Mouse (Mus musculus) forebrain, embryonic 13.5 days (tissue): ENCODE results near the gene L3mbtl1. TPM values are rescaled to one million over a fixed set of nuclear protein-coding genes. Genes with fewer than 3 reads are reported as not detected.

Experiments used
- ATAC-seq: fragments of 200-750 bp; cut with Nextera tagmentation; 2 replicates; pipeline ENCODE4 v1.8.0; 2017
- H3K27ac ChIP-seq: fragments of 300-500 bp; sonication (generic); 2 replicates; pipeline ENCODE4 v1.5.1; 2015; ENCODE audit warnings: inconsistent platforms, mild to moderate bottlenecking, moderate library complexity
- H3K27me3 ChIP-seq: fragments of 300-500 bp; sonication (generic); 2 replicates; pipeline ENCODE4 v1.6.1; 2015; ENCODE audit warnings: mild to moderate bottlenecking, inconsistent platforms
- H3K36me3 ChIP-seq: fragments of 300-500 bp; sonication (generic); 2 replicates; pipeline ENCODE4 v1.6.1; 2015; ENCODE audit warnings: mild to moderate bottlenecking, inconsistent platforms; ENCODE audit not compliant: poor library complexity, severe bottlenecking
- H3K4me1 ChIP-seq: fragments of 300-500 bp; sonication (generic); 2 replicates; pipeline ENCODE4 v1.6.1; 2015; ENCODE audit warnings: inconsistent platforms
- H3K4me2 ChIP-seq: fragments of 300-500 bp; sonication (generic); 2 replicates; pipeline ENCODE4 v1.6.1; 2015; ENCODE audit warnings: inconsistent platforms, mild to moderate bottlenecking, moderate library complexity
- H3K4me3 ChIP-seq: fragments of 300-500 bp; sonication (generic); 2 replicates; pipeline ENCODE4 v1.5.1; 2015; ENCODE audit warnings: mild to moderate bottlenecking, inconsistent platforms
- H3K9ac ChIP-seq: fragments of 300-500 bp; sonication (generic); 2 replicates; pipeline ENCODE4 v1.6.1; 2015; ENCODE audit warnings: mild to moderate bottlenecking, inconsistent platforms
- H3K9me3 ChIP-seq: fragments of 300-500 bp; sonication (generic); replicated peaks from 2 replicates; pipeline ENCODE4 v1.6.1; 2016; ENCODE audit warnings: inconsistent platforms
- WGBS: fragments of 180-500 bp; shearing (Covaris S2); methylation state at CpG from one replicate; pipeline ENCODE4 v1.1.7; 2015; 5-methylcytosine and 5-hydroxymethylcytosine counted together
- polyA plus RNA-seq: library from polyadenylated mRNA; unstranded; fragments of >200 nt; fragmentation: Nextera tagmentation; extraction: Ambion mirVana; gene quantifications from 2 replicates; pipeline ENCODE4 v1.2.1, GENCODE M21; 2015

L3mbtl1 gene
- polyA plus RNA-seq, 1 experiment from 2014 or later: 0.25 TPM

- Histone ChIP-seq H3K36me3 (peaks cover under 1% of the 10 kb centered on the region; the same call in 1 of the 2 replicates), H3K27me3 (no peaks in the 10 kb centered on the region), H3K4me3 (no peak overlapping the region), H3K4me1 (peaks cover 10% of the 10 kb centered on the region), H3K4me2 (no peak overlapping the region), H3K9ac (no peak overlapping the region), H3K9me3 (no peaks in the 10 kb centered on the region), H3K27ac (no peak overlapping the region)
- WGBS: 68% methylated on average over 3 of the region's 3 CpGs
- ATAC-seq: no peak
Observed at GRCm38 (mm10) chr2:162927918-162928585, 15.2 kb upstream of the L3mbtl1 start.

- no peaks in the 10 kb centered on the region for H3K9me3 ChIP-seq
- no peak overlapping the region for H3K4me3 ChIP-seq
- ATAC-seq: no peak
- H3K27ac ChIP-seq: no peak overlapping the region
- H3K27me3 ChIP-seq: no peaks in the 10 kb centered on the region
- peaks cover 17% of the 10 kb centered on the region for H3K36me3 ChIP-seq
- no peak overlapping the region for H3K4me2 ChIP-seq
- H3K9ac ChIP-seq: no peak overlapping the region
- 81% methylated on average over 3 of the region's 3 CpGs for WGBS
- H3K4me1 ChIP-seq: peaks cover 16% of the 10 kb centered on the region
Observed at GRCm38 (mm10) chr2:162929704-162930103, 13.6 kb upstream of the L3mbtl1 start.

GRCm38 (mm10) chr2:162930516-162931122 is 12.7 kb upstream of the L3mbtl1 start:
- Histone ChIP-seq H3K36me3 (peaks cover 27% of the 10 kb centered on the region), H3K4me3 (peak overlapping the region; percentile 86), H3K27ac (peak overlapping the region; percentile 97), H3K27me3 (no peaks in the 10 kb centered on the region), H3K4me1 (peaks cover 16% of the 10 kb centered on the region), H3K9ac (peak overlapping the region; percentile 100), H3K4me2 (peak overlapping the region; percentile 79), H3K9me3 (no peaks in the 10 kb centered on the region)
- peak; percentile 4; the same call in 1 of the 2 replicates for ATAC-seq
- under 1% methylated on average over 18 of the region's 18 CpGs for WGBS

DNA sequence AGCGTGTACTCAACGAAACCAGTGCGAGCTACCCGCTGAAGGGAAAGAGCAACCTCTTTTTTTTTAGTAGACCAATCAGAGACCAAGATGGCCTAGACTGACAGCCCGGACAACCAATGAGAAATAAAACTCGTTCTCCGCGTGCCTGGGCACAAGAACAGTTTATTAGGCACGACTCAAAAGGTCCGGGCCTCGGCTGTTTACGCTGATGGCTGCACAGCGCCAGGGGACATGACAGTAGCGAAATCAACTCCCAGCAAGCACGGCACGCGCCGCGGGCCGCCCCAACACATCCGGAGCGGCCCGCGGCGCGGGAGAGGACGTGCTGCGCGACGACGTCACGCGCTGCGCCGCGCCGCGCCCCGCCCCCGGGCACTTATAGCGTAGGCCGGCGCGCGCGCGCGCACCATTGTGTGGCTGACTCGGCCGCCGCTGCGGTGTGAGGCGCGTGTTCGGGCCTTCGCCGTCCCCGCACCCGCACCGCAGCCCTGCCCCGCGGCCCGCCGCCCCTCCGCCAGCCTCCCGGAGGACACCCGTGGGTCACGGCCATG is 12.1 kb upstream of the L3mbtl1 start, which contains the start of gene Srsf6:
TSS of gene Srsf6 (plus strand) at position 406 of the 551 bp plus-strand sequence.
- Histone ChIP-seq H3K27ac (peak within 1 kb of the TSS; percentile 97), H3K27me3 (no peaks in the 10 kb centered on the region), H3K9ac (peak within 1 kb of the TSS; percentile 100), H3K4me2 (peak within 1 kb of the TSS; percentile 79), H3K9me3 (no peaks in the 10 kb centered on the region), H3K4me1 (peaks cover 16% of the 10 kb centered on the region), H3K4me3 (peak within 1 kb of the TSS; percentile 86), H3K36me3 (peaks cover 31% of the 10 kb centered on the region)
- WGBS: under 1% methylated on average over 43 of the region's 68 CpGs
- peak; percentile 93 for ATAC-seq

- Histone ChIP-seq H3K4me3 (peak overlapping the region; percentile 86), H3K4me2 (peak overlapping the region; percentile 79), H3K9ac (peak overlapping the region; percentile 100), H3K4me1 (peaks cover 16% of the 10 kb centered on the region), H3K27ac (peak overlapping the region; percentile 97), H3K9me3 (no peaks in the 10 kb centered on the region), H3K27me3 (no peaks in the 10 kb centered on the region), H3K36me3 (peaks cover 39% of the 10 kb centered on the region)
- WGBS: under 1% methylated on average over 73 of the region's 103 CpGs
- peak; percentile 63 for ATAC-seq
Observed at GRCm38 (mm10) chr2:162931674-162932650, 11.3 kb upstream of the L3mbtl1 start.

GRCm38 (mm10) chr2:162932706-162933105 is 10.6 kb upstream of the L3mbtl1 start:
- Histone ChIP-seq H3K9ac (peak overlapping the region; percentile 100), H3K4me2 (peak overlapping the region; percentile 79), H3K4me1 (peaks cover 16% of the 10 kb centered on the region), H3K36me3 (peaks cover 45% of the 10 kb centered on the region), H3K27me3 (no peaks in the 10 kb centered on the region), H3K4me3 (peak overlapping the region; percentile 86), H3K9me3 (no peaks in the 10 kb centered on the region), H3K27ac (no peak overlapping the region)
- no peak for ATAC-seq
- 58% methylated on average over 4 of the region's 4 CpGs for WGBS

DNA sequence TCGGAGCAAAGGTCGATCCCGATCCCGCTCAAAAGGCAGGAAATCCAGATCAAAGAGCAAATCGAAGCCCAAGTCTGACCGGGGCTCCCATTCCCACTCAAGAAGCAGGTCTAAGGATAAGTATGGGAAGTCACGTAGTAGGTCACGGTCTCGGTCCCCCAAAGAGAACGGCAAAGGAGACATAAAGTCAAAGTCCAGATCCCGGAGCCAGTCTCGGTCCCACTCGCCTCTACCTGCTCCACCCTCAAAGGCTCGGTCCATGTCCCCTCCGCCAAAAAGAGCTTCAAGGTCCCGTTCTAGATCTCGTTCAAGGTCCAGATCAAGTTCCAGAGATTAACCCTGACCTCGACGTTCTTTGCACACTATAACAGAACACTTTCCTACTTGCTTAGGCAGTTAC is 8.9 kb upstream of the L3mbtl1 start:
- Histone ChIP-seq H3K27ac (no peak overlapping the region), H3K9me3 (no peaks in the 10 kb centered on the region), H3K4me3 (no peak overlapping the region), H3K4me2 (no peak overlapping the region), H3K9ac (no peak overlapping the region), H3K27me3 (no peaks in the 10 kb centered on the region), H3K36me3 (peaks cover 62% of the 10 kb centered on the region), H3K4me1 (peaks cover 16% of the 10 kb centered on the region)
- 95% methylated on average over 19 of the region's 19 CpGs for WGBS
- ATAC-seq: no peak

DNA sequence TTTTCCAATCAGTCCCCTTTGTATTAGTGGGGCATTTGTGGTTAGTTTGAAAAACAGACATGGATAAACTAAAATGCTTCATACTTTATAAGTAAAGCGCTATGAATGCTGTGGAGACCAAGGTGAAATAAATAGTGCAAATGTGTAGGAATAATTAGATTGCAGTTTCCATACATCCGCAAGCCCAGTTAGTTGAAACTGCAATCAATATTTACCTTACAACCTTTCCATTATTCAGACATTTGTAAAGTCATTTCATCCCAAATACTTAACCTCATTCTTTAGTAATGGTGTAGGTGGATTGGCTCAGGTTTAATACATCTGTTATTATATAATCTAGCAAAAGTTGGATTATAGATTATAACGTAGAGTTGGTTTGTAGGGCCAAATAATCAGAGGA is 7.6 kb upstream of the L3mbtl1 start:
- H3K9ac ChIP-seq: no peak overlapping the region
- peaks cover 74% of the 10 kb centered on the region for H3K36me3 ChIP-seq
- peaks cover 4% of the 10 kb centered on the region; the same call in 1 of the 2 replicates for H3K27me3 ChIP-seq
- H3K4me2 ChIP-seq: no peak overlapping the region
- no peaks in the 10 kb centered on the region for H3K9me3 ChIP-seq
- H3K4me3 ChIP-seq: no peak overlapping the region
- 95% methylated on average over 3 of the region's 3 CpGs for WGBS
- peaks cover 13% of the 10 kb centered on the region for H3K4me1 ChIP-seq
- ATAC-seq: no peak
- no peak overlapping the region for H3K27ac ChIP-seq

DNA sequence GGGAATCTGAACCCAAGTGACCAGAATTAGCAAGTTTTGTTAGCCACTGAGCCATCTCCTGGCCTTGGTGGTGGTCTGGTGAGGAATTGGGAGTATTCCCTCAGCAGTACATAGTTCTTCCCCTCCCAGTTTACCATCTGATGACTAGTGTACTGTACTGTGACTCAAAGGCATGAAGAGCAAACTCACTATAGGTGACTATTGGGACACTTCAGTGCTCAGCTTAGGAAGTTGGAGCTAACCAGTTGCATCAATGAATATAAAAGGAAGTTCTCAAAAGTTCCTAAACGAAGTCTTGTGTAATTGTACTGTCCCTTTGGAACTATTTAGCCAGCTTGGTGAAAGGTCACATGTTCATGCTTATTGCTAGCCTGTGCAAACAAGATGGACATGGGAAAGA is 3.7 kb upstream of the L3mbtl1 start:
- ATAC-seq: no peak
- Histone ChIP-seq H3K36me3 (peaks cover 66% of the 10 kb centered on the region), H3K27ac (no peak overlapping the region), H3K4me1 (peaks cover 17% of the 10 kb centered on the region), H3K9ac (no peak overlapping the region), H3K27me3 (peaks cover 27% of the 10 kb centered on the region), H3K4me3 (no peak overlapping the region), H3K4me2 (no peak overlapping the region), H3K9me3 (no peaks in the 10 kb centered on the region)
- whole genome bisulfite sequencing: 86% methylated on average over 1 of the region's 1 CpGs

DNA sequence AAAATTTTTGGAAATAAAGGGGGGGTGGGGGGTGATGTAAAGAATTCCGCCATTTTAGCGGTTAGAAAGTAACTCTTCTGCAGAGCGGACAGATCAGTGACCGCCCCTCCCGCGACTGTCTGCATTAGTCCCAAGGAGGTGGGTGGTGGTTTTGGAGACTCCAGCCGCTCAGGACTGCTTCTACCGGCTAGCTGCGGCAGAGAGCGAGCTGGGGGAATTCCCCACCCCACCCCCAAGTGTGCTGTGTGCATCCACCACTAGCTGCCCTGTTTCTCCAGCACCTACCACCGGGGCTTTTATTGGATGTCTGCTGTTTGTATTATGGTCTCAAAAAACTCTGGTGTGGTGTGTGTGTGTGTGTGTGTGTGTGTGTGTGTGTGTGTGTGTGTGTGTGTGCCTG is 659 bp downstream of the L3mbtl1 start:
- Histone ChIP-seq H3K9me3 (no peaks in the 10 kb centered on the region), H3K4me1 (peaks cover 23% of the 10 kb centered on the region), H3K9ac (no peak overlapping the region; the same call in 1 of the 2 replicates), H3K36me3 (peaks cover 25% of the 10 kb centered on the region), H3K27ac (no peak overlapping the region), H3K27me3 (peaks cover 29% of the 10 kb centered on the region), H3K4me3 (peak overlapping the region; percentile 55), H3K4me2 (peak overlapping the region; percentile 98)
- WGBS: 6% methylated on average over 11 of the region's 11 CpGs
- ATAC-seq: no peak

- H3K27ac ChIP-seq: no peak overlapping the region
- no peak for ATAC-seq
- H3K27me3 ChIP-seq: peaks cover 14% of the 10 kb centered on the region
- no peaks in the 10 kb centered on the region for H3K36me3 ChIP-seq
- H3K9ac ChIP-seq: no peak overlapping the region
- no peaks in the 10 kb centered on the region for H3K9me3 ChIP-seq
- WGBS: 86% methylated on average over 5 of the region's 5 CpGs
- no peak overlapping the region for H3K4me2 ChIP-seq
- no peak overlapping the region for H3K4me3 ChIP-seq
- H3K4me1 ChIP-seq: peaks cover 23% of the 10 kb centered on the region
Observed at GRCm38 (mm10) chr2:162946964-162947363, 3.7 kb downstream of the L3mbtl1 start.
